Mouse (Mus musculus): ENCODE measurements around the gene Hist2h2be. TPM values are rescaled to one million over a fixed set of nuclear protein-coding genes. Genes with fewer than 3 reads are reported as not detected.
"Not testable (repeated sequence)": the region's sequence is repeated elsewhere in the genome, so short reads cannot be mapped to it uniquely, and the experiment has no call there.

Hist2h2be gene
- polyA plus RNA-seq, 1 experiment from 2014 or later: 2.3 TPM

- H3K4me1 ChIP-seq (ENCODE audit: insufficient read depth, low read depth, low read length): peaks cover 6% of the 10 kb centered on the region; the same call in 1 of the 2 replicates
- no peaks in the 10 kb centered on the region for H3K9me3 ChIP-seq (ENCODE audit: low read length)
- no peak overlapping the region for H3K4me2 ChIP-seq (replicated peaks; ENCODE audit: low read depth, low read length)
- no peaks in the 10 kb centered on the region for H3K36me3 ChIP-seq (ENCODE audit: insufficient read depth, low read length)
- DNase-seq (ENCODE audit: low spot score) (no peak), ATAC-seq (no peak)
- no peak overlapping the region for H3K9ac ChIP-seq (replicated peaks; ENCODE audit: low read depth)
- TF ChIP-seq CTCF (IDR thresholded peaks at IDR 0.05) (no peak), EP300 (IDR thresholded peaks at IDR 0.05) (no peak)
- no peak overlapping the region for H3K27ac ChIP-seq (ENCODE audit: low read length)
- 75% methylated on average over 4 of the region's 4 CpGs for WGBS
- H3K27me3 ChIP-seq (replicated peaks; ENCODE audit: insufficient read depth, low read length): no peaks in the 10 kb centered on the region
- H3K4me3 ChIP-seq (ENCODE audit: low read depth, low read length): no peak overlapping the region
Observed at GRCm38 (mm10) chr3:96236834-96237334, 16.0 kb downstream of the Hist2h2be start.

GRCm38 (mm10) chr3:96237335-96237903 is 16.5 kb downstream of the Hist2h2be start:
- H3K9ac ChIP-seq (replicated peaks; ENCODE audit: low read depth): no peak overlapping the region
- TF ChIP-seq EP300 (IDR thresholded peaks at IDR 0.05): no peak
- TF ChIP-seq CTCF (IDR thresholded peaks at IDR 0.05): no peak
- no peaks in the 10 kb centered on the region for H3K27me3 ChIP-seq (replicated peaks; ENCODE audit: insufficient read depth, low read length)
- H3K4me3 ChIP-seq (ENCODE audit: low read depth, low read length): no peak overlapping the region
- no peak overlapping the region for H3K27ac ChIP-seq (ENCODE audit: low read length)
- peaks cover 6% of the 10 kb centered on the region; the same call in 1 of the 2 replicates for H3K4me1 ChIP-seq (ENCODE audit: insufficient read depth, low read depth, low read length)
- no peaks in the 10 kb centered on the region for H3K36me3 ChIP-seq (ENCODE audit: insufficient read depth, low read length)
- no peaks in the 10 kb centered on the region for H3K9me3 ChIP-seq (ENCODE audit: low read length)
- ATAC-seq (no peak), DNase-seq (ENCODE audit: low spot score) (no peak)
- peak overlapping the region; percentile 44; the same call in 1 of the 2 replicates for H3K4me2 ChIP-seq (replicated peaks; ENCODE audit: low read depth, low read length)
- 11% methylated on average over 7 of the region's 7 CpGs for WGBS

DNA sequence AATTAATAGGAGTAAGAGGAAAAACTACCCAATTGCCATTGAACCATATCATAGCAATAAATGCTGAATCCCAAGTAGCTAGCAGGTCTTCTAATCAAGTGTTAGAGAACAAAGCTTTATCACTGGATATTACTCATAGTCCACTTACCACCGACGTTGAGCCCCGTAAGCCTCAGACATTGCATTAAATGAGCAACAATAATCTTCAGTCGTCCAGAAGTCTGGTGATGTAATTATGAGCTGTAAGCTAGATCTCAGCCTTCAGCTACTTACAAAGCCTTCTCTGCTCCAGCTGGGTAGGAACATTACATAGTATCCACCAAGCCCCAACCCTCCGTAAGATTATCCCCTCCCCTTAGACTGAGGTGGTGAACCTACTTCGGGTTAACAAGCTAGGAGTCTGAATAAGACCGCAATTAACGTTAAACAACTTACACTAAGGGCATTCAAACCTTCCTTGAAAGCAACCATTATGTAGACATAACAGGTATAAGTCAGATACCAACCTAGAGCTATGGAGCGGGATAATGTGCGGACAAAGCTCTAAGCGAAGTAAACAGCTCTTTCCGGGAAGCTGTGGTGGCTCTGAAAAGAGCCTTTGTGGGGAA is 17.1 kb downstream of the Hist2h2be start:
- Histone ChIP-seq H3K9me3 (ENCODE audit: low read length) (no peaks in the 10 kb centered on the region), H3K36me3 (ENCODE audit: insufficient read depth, low read length) (no peaks in the 10 kb centered on the region), H3K4me2 (replicated peaks; ENCODE audit: low read depth, low read length) (peak overlapping the region; percentile 44; the same call in 1 of the 2 replicates), H3K4me3 (ENCODE audit: low read depth, low read length) (no peak overlapping the region), H3K27ac (ENCODE audit: low read length) (no peak overlapping the region), H3K9ac (replicated peaks; ENCODE audit: low read depth) (no peak overlapping the region), H3K4me1 (ENCODE audit: insufficient read depth, low read depth, low read length) (peaks cover 6% of the 10 kb centered on the region; the same call in 1 of the 2 replicates), H3K27me3 (replicated peaks; ENCODE audit: insufficient read depth, low read length) (no peaks in the 10 kb centered on the region)
- 3% methylated on average over 12 of the region's 12 CpGs for WGBS
- TF ChIP-seq EP300 (IDR thresholded peaks at IDR 0.05) (no peak), CTCF (IDR thresholded peaks at IDR 0.05) (no peak)
- DNase-seq (ENCODE audit: low spot score) (no peak), ATAC-seq (no peak)

GRCm38 (mm10) chr3:96238954-96239793 is 18.3 kb downstream of the Hist2h2be start, which contains the start of gene Hist2h3c2:
TSS of gene Hist2h3c2 (minus strand) at chr3:96239127.
- 0% methylated on average over 7 of the region's 68 CpGs for WGBS
- peaks cover 11% of the 10 kb centered on the region for H3K4me1 ChIP-seq (ENCODE audit: insufficient read depth, low read depth, low read length)
- H3K4me2 ChIP-seq (replicated peaks; ENCODE audit: low read depth, low read length): peak within 1 kb of the TSS; percentile 44
- peak within 1 kb of the TSS; percentile 28; the same call in 1 of the 2 replicates for H3K4me3 ChIP-seq (ENCODE audit: low read depth, low read length)
- DNase-seq (ENCODE audit: low spot score); H3K36me3 ChIP-seq (ENCODE audit: insufficient read depth, low read length); H3K27me3 ChIP-seq (replicated peaks; ENCODE audit: insufficient read depth, low read length); H3K9me3 ChIP-seq (ENCODE audit: low read length); H3K9ac ChIP-seq (replicated peaks; ENCODE audit: low read depth): not testable (repeated sequence)
- H3K27ac ChIP-seq (ENCODE audit: low read length): peak within 1 kb of the TSS; percentile 57; the same call in 1 of the 2 replicates
- peak; percentile 91 for ATAC-seq

- peaks cover 13% of the 10 kb centered on the region for H3K4me1 ChIP-seq (ENCODE audit: insufficient read depth, low read depth, low read length)
- H3K9me3 ChIP-seq (ENCODE audit: low read length); H3K36me3 ChIP-seq (ENCODE audit: insufficient read depth, low read length); H3K27me3 ChIP-seq (replicated peaks; ENCODE audit: insufficient read depth, low read length): not testable (repeated sequence)
- H3K4me3 ChIP-seq (ENCODE audit: low read depth, low read length): peak within 1 kb of the TSS; percentile 28; the same call in 1 of the 2 replicates
- DNase-seq (ENCODE audit: low spot score) (peak; percentile 89), ATAC-seq (peak; percentile 83)
- peak within 1 kb of the TSS; percentile 38 for H3K4me2 ChIP-seq (replicated peaks; ENCODE audit: low read depth, low read length)
- H3K9ac ChIP-seq (replicated peaks; ENCODE audit: low read depth): peak within 1 kb of the TSS; percentile 36
- H3K27ac ChIP-seq (ENCODE audit: low read length): peak within 1 kb of the TSS; percentile 78
- 4% methylated on average over 28 of the region's 85 CpGs for WGBS
Observed at GRCm38 (mm10) chr3:96239949-96240798, 19.3 kb downstream of the Hist2h2be start, which contains the start of gene Hist2h2aa2. TSS of gene Hist2h2aa2 (minus strand) at chr3:96240276.
